Mouse (Mus musculus): ENCODE results near the gene Itln1. TPM values are rescaled to one million over a fixed set of nuclear protein-coding genes. Genes with fewer than 3 reads are reported as not detected.
A peak's percentile ranks its signal among the peaks of the same experiment; 100 is the strongest.

Gene Itln1
- total RNA-seq, 1 experiment = not detected

GRCm38 (mm10) chr1:171504586-171504985, 30.5 kb downstream of the Itln1 start:
- no peak for DNase-seq (ENCODE audit: low read depth, low spot score)
- Histone ChIP-seq H3K36me3 (ENCODE audit: control insufficient read depth, insufficient read depth, low read length, poor library complexity, severe bottlenecking) (no peaks in the 10 kb centered on the region), H3K4me1 (ENCODE audit: control insufficient read depth in 2 of 2, insufficient read depth in 2 of 2, low read length in 2 of 2, poor library complexity in 1 of 2) (peaks cover 0 to 3% of the 10 kb centered on the region in 2 experiments; a peak in 2 of 4 replicates), H3K4me3 (ENCODE audit: insufficient read depth in 1 of 2, low read depth in 1 of 2, low read length in 2 of 2, poor library complexity in 1 of 2, severe bottlenecking in 1 of 2) (peak overlapping the region in 1 of 2 experiments; percentile 70; a peak in 2 of 4 replicates), H3K9ac (ENCODE audit: insufficient read depth, low read depth, low read length, poor library complexity, severe bottlenecking) (no peak overlapping the region), H3K9me3 (ENCODE audit: control insufficient read depth, insufficient read depth, low read depth, low read length) (no peaks in the 10 kb centered on the region), H3K27ac (ENCODE audit: insufficient read depth, low read depth, low read length, poor library complexity, severe bottlenecking) (no peak overlapping the region)
- TF ChIP-seq ZNF384 (IDR thresholded peaks at IDR 0.05; ENCODE audit: low read depth, low read length) = no peak
- TF ChIP-seq HCFC1 (IDR thresholded peaks at IDR 0.05; ENCODE audit: borderline replicate concordance, insufficient read depth, low read length) = no peak
- no peak for TF ChIP-seq ZC3H11A (IDR thresholded peaks at IDR 0.05; ENCODE audit: borderline replicate concordance, low read depth, low read length)
- no peak for TF ChIP-seq CHD2 (IDR thresholded peaks at IDR 0.05; ENCODE audit: low read depth, low read length)
- in situ Hi-C loops (cut with MboI; ENCODE audit: low sequenced_read_pairs in 2 of 2, unreplicated experiment in 2 of 2) = no loop called here

- H3K9ac ChIP-seq (ENCODE audit: insufficient read depth, low read depth, low read length, poor library complexity, severe bottlenecking) = peak overlapping the region; percentile 84
- H3K4me3 ChIP-seq (ENCODE audit: insufficient read depth in 1 of 2, low read depth in 1 of 2, low read length in 2 of 2, poor library complexity in 1 of 2, severe bottlenecking in 1 of 2) = peak overlapping the region; percentile 70 to 76
- H3K9me3 ChIP-seq (ENCODE audit: control insufficient read depth, insufficient read depth, low read depth, low read length) = no peaks in the 10 kb centered on the region
- no peak for DNase-seq (ENCODE audit: low read depth, low spot score)
- in situ Hi-C loops (cut with MboI; ENCODE audit: low sequenced_read_pairs in 2 of 2, unreplicated experiment in 2 of 2) = no loop called here
- no peak for TF ChIP-seq CHD2 (IDR thresholded peaks at IDR 0.05; ENCODE audit: low read depth, low read length)
- no peak for TF ChIP-seq ZNF384 (IDR thresholded peaks at IDR 0.05; ENCODE audit: low read depth, low read length)
- TF ChIP-seq ZC3H11A (IDR thresholded peaks at IDR 0.05; ENCODE audit: borderline replicate concordance, low read depth, low read length) = no peak
- no peak for TF ChIP-seq HCFC1 (IDR thresholded peaks at IDR 0.05; ENCODE audit: borderline replicate concordance, insufficient read depth, low read length)
- no peak for TF ChIP-seq MAFK (IDR thresholded peaks at IDR 0.05; ENCODE audit: insufficient read depth, low read depth, low read length)
- H3K4me1 ChIP-seq (ENCODE audit: control insufficient read depth in 2 of 2, insufficient read depth in 2 of 2, low read length in 2 of 2, poor library complexity in 1 of 2) = peaks cover 0 to 3% of the 10 kb centered on the region in 2 experiments; a peak in 2 of 4 replicates
- peak overlapping the region; percentile 79 for H3K27ac ChIP-seq (ENCODE audit: insufficient read depth, low read depth, low read length, poor library complexity, severe bottlenecking)
- H3K36me3 ChIP-seq (ENCODE audit: control insufficient read depth, insufficient read depth, low read length, poor library complexity, severe bottlenecking) = no peaks in the 10 kb centered on the region
Observed at GRCm38 (mm10) chr1:171503592-171504291, 31.4 kb downstream of the Itln1 start.

GRCm38 (mm10) chr1:171503250-171503591, 31.9 kb downstream of the Itln1 start, which contains the start of gene Alyref2:
Gene Alyref2, plus strand, starts transcription at chr1:171503478.
- Histone ChIP-seq H3K9ac (ENCODE audit: insufficient read depth, low read depth, low read length, poor library complexity, severe bottlenecking) (peak within 1 kb of the TSS; percentile 84), H3K27ac (ENCODE audit: insufficient read depth, low read depth, low read length, poor library complexity, severe bottlenecking) (peak within 1 kb of the TSS; percentile 79), H3K4me1 (ENCODE audit: control insufficient read depth in 2 of 2, insufficient read depth in 2 of 2, low read length in 2 of 2, poor library complexity in 1 of 2) (peaks cover 0 to 3% of the 10 kb centered on the region in 2 experiments; a peak in 2 of 4 replicates), H3K36me3 (ENCODE audit: control insufficient read depth, insufficient read depth, low read length, poor library complexity, severe bottlenecking) (no peaks in the 10 kb centered on the region), H3K9me3 (ENCODE audit: control insufficient read depth, insufficient read depth, low read depth, low read length) (no peaks in the 10 kb centered on the region), H3K4me3 (ENCODE audit: insufficient read depth in 1 of 2, low read depth in 1 of 2, low read length in 2 of 2, poor library complexity in 1 of 2, severe bottlenecking in 1 of 2) (peak within 1 kb of the TSS; percentile 70 to 76)
- peak; percentile 88 for DNase-seq (ENCODE audit: low read depth, low spot score)
- 0 out of 2 replicates have a peak, but pooled peaks have one; percentile 15 for TF ChIP-seq HCFC1 (IDR thresholded peaks at IDR 0.05; ENCODE audit: borderline replicate concordance, insufficient read depth, low read length)
- no peak for TF ChIP-seq ZNF384 (IDR thresholded peaks at IDR 0.05; ENCODE audit: low read depth, low read length)
- in situ Hi-C loops (cut with MboI; ENCODE audit: low sequenced_read_pairs in 2 of 2, unreplicated experiment in 2 of 2) = no loop called here

- Histone ChIP-seq H3K4me3 (ENCODE audit: insufficient read depth in 1 of 2, low read depth in 1 of 2, low read length in 2 of 2, poor library complexity in 1 of 2, severe bottlenecking in 1 of 2) (no peak overlapping the region), H3K9ac (ENCODE audit: insufficient read depth, low read depth, low read length, poor library complexity, severe bottlenecking) (no peak overlapping the region), H3K27ac (ENCODE audit: insufficient read depth, low read depth, low read length, poor library complexity, severe bottlenecking) (no peak overlapping the region), H3K36me3 (ENCODE audit: control insufficient read depth, insufficient read depth, low read length, poor library complexity, severe bottlenecking) (no peaks in the 10 kb centered on the region), H3K4me1 (ENCODE audit: control insufficient read depth in 2 of 2, insufficient read depth in 2 of 2, low read length in 2 of 2, poor library complexity in 1 of 2) (peaks cover 0 to 3% of the 10 kb centered on the region in 2 experiments; a peak in 2 of 4 replicates), H3K9me3 (ENCODE audit: control insufficient read depth, insufficient read depth, low read depth, low read length) (no peaks in the 10 kb centered on the region)
- in situ Hi-C loops (cut with MboI; ENCODE audit: low sequenced_read_pairs in 2 of 2, unreplicated experiment in 2 of 2) = no loop called here
- TF ChIP-seq HCFC1 (IDR thresholded peaks at IDR 0.05; ENCODE audit: borderline replicate concordance, insufficient read depth, low read length) (peak; percentile 52), ZC3H11A (IDR thresholded peaks at IDR 0.05; ENCODE audit: borderline replicate concordance, low read depth, low read length) (no peak)
- peak; percentile 85 for DNase-seq (ENCODE audit: low read depth, low spot score)
Observed at GRCm38 (mm10) chr1:171502388-171503249, 32.5 kb downstream of the Itln1 start.

Measured in ES-E14 (cell line).